Mouse (Mus musculus) adrenal gland, postnatal 36 days (tissue): ENCODE measurements at regions not wholly inside any gene's neighbourhood (a gene's known extent, or its start where the extent isn't known, plus 50 kb on each side); places are given as distances from the start of the nearest gene placed in this dataset.

Experiments used
- DNase-seq, 2 experiments: peaks; one replicate each; pipeline ENCODE4 v3.0.0; 2021; ENCODE audit warnings: mixed read lengths in 1 of 2

GRCm38 (mm10) chr6:17224852-17225251 lies 56.1 kb upstream of the Cav2 start:
- peak; percentile 53 to 56 for DNase-seq

DNA sequence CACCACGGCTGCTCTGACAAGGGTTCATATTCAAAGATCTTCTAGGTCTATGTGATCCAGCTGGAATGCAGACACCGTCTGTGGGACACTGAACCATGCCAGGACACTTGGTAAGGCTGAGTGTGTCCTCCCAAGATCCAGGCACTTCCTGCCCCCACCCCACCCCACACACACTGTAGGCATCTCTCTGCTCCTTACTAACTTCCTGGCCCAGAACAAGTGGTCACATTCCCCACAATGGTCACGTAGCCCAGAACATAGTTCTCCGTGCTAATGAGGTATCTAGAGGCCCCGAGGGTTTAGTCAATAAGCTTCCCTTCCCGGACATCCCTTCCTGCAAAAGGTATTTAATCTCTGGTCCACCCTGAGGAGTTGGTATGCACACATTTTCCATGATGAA lies 54.5 kb upstream of the Cav2 start:
- no peak for DNase-seq
